Comparison of ENCODE assay signal across 9 mouse cellular contexts in genomic region chr13:20090133-20090710, GRCm38 (mm10). TPM values are rescaled to one million over a fixed set of nuclear protein-coding genes. Genes with fewer than 3 reads are reported as not detected.
A peak's percentile ranks its signal among the peaks of the same experiment; 100 is the strongest.
DNase-seq lines count a peak whose midpoint lies in the region; ATAC-seq and TF ChIP-seq lines count a peak whose summit lies in the region.
"Had no signal": no experiment of that assay in that cellular context is flagged by ENCODE, and none has a peak within 500 bp of the region (broad histone marks: within the 10 kb centered on the region; RNA-seq: fewer than 3 reads in every experiment).

Gene Elmo1, plus strand, starts transcription at chr13:20090596.

- peak; percentile 63 for ATAC-seq in limb, embryonic 12.5 days (ENCODE audit: insufficient number of reproducible peaks, insufficient read depth, low FRiP score, low TSS enrichment, low read depth)
- peak; percentile 85 for ATAC-seq in midbrain, embryonic 12.5 days (ENCODE audit: low FRiP score, low read depth)

- no peak for TF ChIP-seq POLR2A in embryonic fibroblast, embryonic 13.5 days (IDR thresholded peaks at IDR 0.05; ENCODE audit: low read depth, low read length)
- TF ChIP-seq POLR2A in kidney, adult 2 months (IDR thresholded peaks at IDR 0.05; ENCODE audit: low read depth, low read length), result no peak

- DNase-seq in urinary bladder, postnatal 10 days (ENCODE audit: low spot score), result peak; percentile 19
- DNase-seq in urinary bladder, adult 2 months (ENCODE audit: low spot score), result no peak
- DNase-seq in heart, adult 8-10 months (ENCODE audit: low spot score), result peak; percentile 72
- peak; percentile 76 for DNase-seq in kidney, adult 2 months
- peak; percentile 46 for DNase-seq in spleen, adult 12 weeks (ENCODE audit: low spot score)

- peak within 1 kb of the TSS; percentile 60 for H3K4me3 ChIP-seq in embryonic fibroblast, embryonic 13.5 days (ENCODE audit: insufficient read depth, low read length)
- peak within 1 kb of the TSS; percentile 74 for H3K4me3 ChIP-seq in kidney, adult 2 months (ENCODE audit: insufficient read depth, low read depth, low read length)
- H3K4me3 ChIP-seq in limb, embryonic 12.5 days (replicated peaks), result peak within 1 kb of the TSS; percentile 78
- H3K4me3 ChIP-seq in midbrain, embryonic 12.5 days, result peak within 1 kb of the TSS; percentile 81

- H3K27me3 ChIP-seq in kidney, adult 2 months (replicated peaks; ENCODE audit: control insufficient read depth, insufficient read depth, low read length), result peaks cover 2% of the 10 kb centered on the region; the same call in 1 of the 2 replicates
- peaks cover 27% of the 10 kb centered on the region for H3K27me3 ChIP-seq in limb, embryonic 12.5 days
- H3K27me3 ChIP-seq in midbrain, embryonic 12.5 days, result peaks cover 14% of the 10 kb centered on the region

- H3K4me2 ChIP-seq in limb, embryonic 12.5 days, result peak within 1 kb of the TSS; percentile 95
- peak within 1 kb of the TSS; percentile 95 for H3K4me2 ChIP-seq in midbrain, embryonic 12.5 days (replicated peaks)

- no peak within 1 kb of the TSS for H3K27ac ChIP-seq in embryonic fibroblast, embryonic 13.5 days (ENCODE audit: insufficient read depth, low read length)
- peak within 1 kb of the TSS; percentile 36; the same call in 1 of the 2 replicates for H3K27ac ChIP-seq in kidney, adult 2 months (ENCODE audit: insufficient read depth, low read depth, low read length)
- 0 out of 2 replicates have a peak within 1 kb of the TSS, but pooled peaks have one; percentile 23 for H3K27ac ChIP-seq in limb, embryonic 12.5 days
- H3K27ac ChIP-seq in midbrain, embryonic 12.5 days (replicated peaks), result peak within 1 kb of the TSS; percentile 71

- under 1% methylated on average over 49 of the region's 49 CpGs for WGBS in kidney, adult 2 months
- under 1% methylated on average over 49 of the region's 49 CpGs for WGBS in limb, embryonic 12.5 days
- under 1% methylated on average over 49 of the region's 49 CpGs for WGBS in midbrain, embryonic 12.5 days

- H3K36me3 ChIP-seq in kidney, adult 2 months (ENCODE audit: control insufficient read depth, insufficient read depth, low read length), result no peaks in the 10 kb centered on the region
- no peaks in the 10 kb centered on the region for H3K36me3 ChIP-seq in limb, embryonic 12.5 days
- no peaks in the 10 kb centered on the region for H3K36me3 ChIP-seq in midbrain, embryonic 12.5 days
- H3K36me3 ChIP-seq: G1E had no signal

- peak within 1 kb of the TSS; percentile 73 for H3K9ac ChIP-seq in limb, embryonic 12.5 days (replicated peaks)
- peak within 1 kb of the TSS; percentile 77 for H3K9ac ChIP-seq in midbrain, embryonic 12.5 days (replicated peaks)

- no peaks in the 10 kb centered on the region for H3K4me1 ChIP-seq in embryonic fibroblast, embryonic 13.5 days (ENCODE audit: control insufficient read depth, insufficient read depth, low read length)
- H3K4me1 ChIP-seq in kidney, adult 2 months (ENCODE audit: control insufficient read depth, insufficient read depth, low read length), result no peaks in the 10 kb centered on the region
- no peaks in the 10 kb centered on the region for H3K4me1 ChIP-seq in limb, embryonic 12.5 days (replicated peaks)
- 0 out of 2 replicates have a peak, but pooled peaks cover 6% of the 10 kb centered on the region for H3K4me1 ChIP-seq in midbrain, embryonic 12.5 days

- peaks cover 6% of the 10 kb centered on the region; the same call in 1 of the 2 replicates for H3K9me3 ChIP-seq in limb, embryonic 12.5 days
- H3K9me3 ChIP-seq in midbrain, embryonic 12.5 days, result no peaks in the 10 kb centered on the region

- peak; percentile 40; the same call in 1 of the 2 replicates for TF ChIP-seq CTCF in embryonic fibroblast, embryonic 13.5 days (IDR thresholded peaks at IDR 0.05; ENCODE audit: borderline replicate concordance, insufficient read depth, low read length)
- peak; percentile 54 for TF ChIP-seq CTCF in kidney, adult 2 months (conservative IDR thresholded peaks at IDR 0.05; ENCODE audit: insufficient read depth, insufficient read length, low read depth, low read length)

RNA-seq across cellular contexts. Expression of gene Elmo1, which starts in this region (rescaled TPM):
- 9.8 and 11.6 TPM in 2 replicates for polyA plus RNA-seq in urinary bladder, adult 2 months (2012; rRNA removed)
- polyA plus RNA-seq in embryonic fibroblast, embryonic 13.5 days (2011; ENCODE audit: insufficient read length, low read depth, missing spikeins), result 1.6 and 4.8 TPM in 2 replicates
- 1 to 10 TPM; 7.0 to 9.4 (median 7.7) TPM for total RNA-seq in heart, adult 8-10 months (2022)
- 3.4 and 4.5 TPM in 2 replicates for polyA plus RNA-seq in kidney, adult 2 months (2012; rRNA removed)
- polyA plus RNA-seq in limb, embryonic 12.5 days (2016; fragmentation: Nextera tagmentation; extraction: Ambion mirVana), result 8.0 and 8.3 TPM in 2 replicates
- 24.1 and 25.5 TPM in 2 replicates for polyA plus RNA-seq in midbrain, embryonic 12.5 days (2016; fragmentation: Nextera tagmentation; extraction: Ambion mirVana)
- polyA plus RNA-seq: G1E had no signal
